7 mouse cellular contexts compared by ENCODE assay signal in the genomic region with DNA sequence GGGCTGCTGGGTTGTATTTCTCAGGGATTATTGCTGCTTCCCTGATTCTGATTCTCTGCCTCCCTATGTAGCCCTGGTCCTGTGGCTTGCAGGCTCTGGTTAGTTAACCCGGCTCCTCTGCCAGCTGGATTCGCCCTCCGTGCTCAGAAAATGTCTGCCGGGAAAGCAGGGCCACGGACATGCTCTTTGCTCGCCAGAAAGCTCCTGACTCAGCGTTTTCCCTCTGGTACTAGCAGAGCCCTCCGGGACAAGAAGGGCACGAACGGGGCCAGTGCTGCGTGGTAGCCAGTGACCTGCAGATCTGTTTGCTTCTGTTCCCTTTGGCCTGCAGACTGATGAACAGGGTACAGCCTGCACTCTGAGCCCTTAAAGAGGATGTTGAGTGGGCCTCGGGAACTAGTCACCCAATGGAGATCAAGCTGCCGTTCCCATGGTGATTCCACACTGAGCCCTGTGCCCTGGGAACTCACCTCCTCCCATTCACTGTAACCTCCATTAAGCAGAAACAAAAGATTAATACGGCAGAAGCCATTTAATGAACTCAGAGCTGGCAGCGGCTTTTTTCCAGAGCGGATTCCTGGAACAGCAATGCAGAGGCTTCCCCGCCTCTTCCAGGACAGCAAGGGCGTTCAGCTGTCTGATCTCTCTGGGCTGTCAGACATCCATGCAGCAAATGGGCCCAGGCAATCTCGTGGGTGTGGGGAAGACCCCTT.
DNase-seq lines count a peak whose midpoint lies in the region; ATAC-seq lines count a peak whose summit lies in the region.

No protein-coding gene starts in this region.

- H3K27ac ChIP-seq in intestine, embryonic 14.5 days (ENCODE audit: low read depth): 0 out of 2 replicates have a peak overlapping the region, but pooled peaks have one; percentile 38
- peak overlapping the region; percentile 86 for H3K27ac ChIP-seq in neural tube, embryonic 15.5 days (replicated peaks)

- DNase-seq in adrenal gland, postnatal 25 days: peak; percentile 33
- peak; percentile 77 to 80 for DNase-seq in cerebellum, postnatal 25 days
- peak; percentile 14 for DNase-seq in gastrocnemius, adult 18-20 months (ENCODE audit: low spot score)
- no peak for DNase-seq in intestine, embryonic 14.5 days (ENCODE audit: low spot score)
- DNase-seq in left cerebral cortex, adult 8-10 months (ENCODE audit: low spot score in 2 of 2): peak; percentile 63 to 69

- H3K4me2 ChIP-seq in intestine, embryonic 14.5 days (ENCODE audit: low read length): peak overlapping the region; percentile 41
- peak overlapping the region; percentile 49 for H3K4me2 ChIP-seq in neural tube, embryonic 15.5 days

- no peaks in the 10 kb centered on the region for H3K27me3 ChIP-seq in intestine, embryonic 14.5 days (replicated peaks; ENCODE audit: control insufficient read depth, insufficient read depth, low read length)
- H3K27me3 ChIP-seq in neural tube, embryonic 15.5 days (replicated peaks): no peaks in the 10 kb centered on the region

- 0 out of 2 replicates have a peak, but pooled peaks have one; percentile 19 for ATAC-seq in intestine, embryonic 14.5 days (replicated peaks; ENCODE audit: low FRiP score, low TSS enrichment, low read depth)
- ATAC-seq in neural tube, embryonic 15.5 days (ENCODE audit: low FRiP score): peak; percentile 72
- no peak for ATAC-seq in CD4-positive, CD25-positive, alpha-beta regulatory T cell, adult 4 months

- H3K4me3 ChIP-seq in intestine, embryonic 14.5 days (ENCODE audit: low read depth, low read length): peak overlapping the region; percentile 6; the same call in 1 of the 2 replicates
- peak overlapping the region; percentile 10 for H3K4me3 ChIP-seq in neural tube, embryonic 15.5 days (replicated peaks)

- WGBS in intestine, embryonic 14.5 days: 15% methylated on average over 19 of the region's 19 CpGs
- 5% methylated on average over 19 of the region's 19 CpGs for WGBS in neural tube, embryonic 15.5 days

- H3K9me3 ChIP-seq in intestine, embryonic 14.5 days (ENCODE audit: control insufficient read depth, low read length): no peaks in the 10 kb centered on the region
- no peaks in the 10 kb centered on the region for H3K9me3 ChIP-seq in neural tube, embryonic 15.5 days (replicated peaks)

- no peak overlapping the region for H3K9ac ChIP-seq in intestine, embryonic 14.5 days (ENCODE audit: low read length)
- H3K9ac ChIP-seq in neural tube, embryonic 15.5 days (replicated peaks): peak overlapping the region; percentile 23

- H3K36me3 ChIP-seq in intestine, embryonic 14.5 days (ENCODE audit: control insufficient read depth, insufficient read depth, low read length): no peaks in the 10 kb centered on the region
- H3K36me3 ChIP-seq in neural tube, embryonic 15.5 days: no peaks in the 10 kb centered on the region

- H3K4me1 ChIP-seq in intestine, embryonic 14.5 days (replicated peaks; ENCODE audit: control insufficient read depth, insufficient read depth, low read length): no peaks in the 10 kb centered on the region
- H3K4me1 ChIP-seq in neural tube, embryonic 15.5 days: peaks cover 25% of the 10 kb centered on the region
